Mouse (Mus musculus): ENCODE measurements at regions not wholly inside any gene's neighbourhood (a gene's known extent, or its start where the extent isn't known, plus 50 kb on each side); places are given as distances from the start of the nearest gene placed in this dataset.
A peak's percentile ranks its signal among the peaks of the same experiment; 100 is the strongest.

DNA sequence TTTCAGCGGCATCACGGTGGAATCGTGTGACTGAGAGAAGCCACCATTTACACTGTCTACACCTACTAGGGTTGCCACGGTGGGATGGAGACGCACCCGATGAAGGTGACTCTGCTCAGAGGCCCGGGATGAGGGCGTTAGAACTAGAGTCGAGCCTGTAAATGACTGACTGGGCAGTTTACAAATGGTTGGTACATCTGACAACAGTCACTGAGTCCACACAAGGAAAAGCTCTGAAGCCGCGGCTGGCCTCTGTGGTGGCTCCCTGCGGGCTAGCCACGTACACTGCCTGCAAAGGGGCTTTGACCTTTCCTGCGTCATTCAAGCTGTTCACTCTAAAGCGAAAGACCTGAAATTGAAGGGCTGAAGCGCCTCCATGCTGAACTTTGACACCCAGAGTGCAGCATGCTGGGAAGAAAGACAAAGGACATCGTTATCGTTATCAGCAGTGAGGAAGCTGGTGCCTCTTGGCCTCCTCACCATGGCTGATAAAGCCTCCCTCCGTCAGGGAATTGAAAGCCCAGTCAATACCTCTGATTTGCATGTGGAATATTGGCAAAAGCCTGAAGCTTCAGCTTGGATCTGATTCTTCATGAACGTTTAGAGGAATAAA is 462.1 kb upstream of the Arglu1 start:
- TF ChIP-seq POLR2A (IDR thresholded peaks at IDR 0.05; ENCODE audit: borderline replicate concordance, extremely low read depth, insufficient read depth, insufficient read length), result no peak
- Histone ChIP-seq H3K27me3 (ENCODE audit: control insufficient read depth, insufficient read depth, low read length) (no peaks in the 10 kb centered on the region), H3K4me2 (replicated peaks; ENCODE audit: low read depth, low read length, severe bottlenecking) (no peak overlapping the region), H3K36me3 (ENCODE audit: control insufficient read depth, insufficient read depth, low read length) (no peaks in the 10 kb centered on the region), H3K4me3 (replicated peaks; ENCODE audit: low read length) (no peak overlapping the region), H3K9ac (ENCODE audit: low read depth, low read length, severe bottlenecking) (no peak overlapping the region), H3K27ac (replicated peaks; ENCODE audit: low read depth, low read length) (no peak overlapping the region), H3K9me3 (ENCODE audit: control insufficient read depth, low read length) (no peaks in the 10 kb centered on the region), H3K4me1 (ENCODE audit: control insufficient read depth, insufficient read depth, low read length) (no peaks in the 10 kb centered on the region)
- ATAC-seq (ENCODE audit: low FRiP score, low read depth) (no peak), DNase-seq (ENCODE audit: low spot score) (no peak)
- 83% methylated on average over 20 of the region's 20 CpGs for WGBS

DNA sequence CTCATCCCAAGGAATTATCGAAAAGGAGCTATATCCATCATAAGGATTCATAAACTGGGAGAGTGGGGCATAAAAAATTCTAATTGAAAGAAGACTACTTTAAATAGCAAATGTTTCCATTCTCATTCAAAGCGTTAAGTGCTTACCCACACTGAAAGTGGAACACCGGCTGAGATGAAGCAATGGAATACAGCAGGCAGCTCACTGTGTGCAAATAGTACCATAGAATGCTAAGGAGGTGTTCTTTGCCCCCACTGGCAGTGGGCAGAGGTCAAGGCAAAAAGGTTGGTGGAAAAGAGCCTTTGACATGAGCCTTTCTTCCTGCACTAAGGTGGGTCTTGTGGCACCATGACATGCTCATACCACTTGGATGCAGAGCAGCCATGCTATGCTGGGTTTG is 454.0 kb upstream of the Arglu1 start:
- WGBS, result 84% methylated on average over 3 of the region's 3 CpGs
- no peak for TF ChIP-seq POLR2A (IDR thresholded peaks at IDR 0.05; ENCODE audit: borderline replicate concordance, extremely low read depth, insufficient read depth, insufficient read length)
- Histone ChIP-seq H3K9ac (ENCODE audit: low read depth, low read length, severe bottlenecking) (no peak overlapping the region), H3K27me3 (ENCODE audit: control insufficient read depth, insufficient read depth, low read length) (no peaks in the 10 kb centered on the region), H3K4me1 (ENCODE audit: control insufficient read depth, insufficient read depth, low read length) (peaks cover 3% of the 10 kb centered on the region), H3K9me3 (ENCODE audit: control insufficient read depth, low read length) (no peaks in the 10 kb centered on the region), H3K4me2 (replicated peaks; ENCODE audit: low read depth, low read length, severe bottlenecking) (no peak overlapping the region), H3K36me3 (ENCODE audit: control insufficient read depth, insufficient read depth, low read length) (no peaks in the 10 kb centered on the region), H3K4me3 (replicated peaks; ENCODE audit: low read length) (no peak overlapping the region), H3K27ac (replicated peaks; ENCODE audit: low read depth, low read length) (no peak overlapping the region)
- ATAC-seq (ENCODE audit: low FRiP score, low read depth) (no peak), DNase-seq (ENCODE audit: low spot score) (no peak)

DNA sequence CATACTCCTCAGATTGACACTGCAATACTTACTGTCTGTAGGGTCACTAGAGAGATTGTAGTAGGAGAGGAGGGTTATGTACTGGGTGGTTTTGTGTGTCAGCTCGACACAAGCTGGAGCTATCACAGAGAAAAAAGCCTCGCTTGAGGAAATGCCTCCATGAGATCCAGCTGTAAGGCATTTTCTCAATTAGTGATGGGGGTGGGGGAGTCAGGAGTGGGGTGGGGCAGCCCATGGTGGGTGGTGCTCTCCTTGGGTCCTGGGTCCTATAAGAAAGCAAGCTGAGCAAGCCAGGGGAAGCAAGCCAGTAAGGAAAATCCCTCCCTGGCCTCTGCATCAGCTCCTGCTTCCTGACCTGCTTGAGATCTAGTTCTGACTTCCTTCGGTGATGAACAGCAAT is 449.5 kb upstream of the Arglu1 start:
- Histone ChIP-seq H3K9ac (ENCODE audit: low read depth, low read length, severe bottlenecking) (no peak overlapping the region), H3K4me3 (replicated peaks; ENCODE audit: low read length) (no peak overlapping the region), H3K4me1 (ENCODE audit: control insufficient read depth, insufficient read depth, low read length) (peaks cover 8% of the 10 kb centered on the region), H3K9me3 (ENCODE audit: control insufficient read depth, low read length) (no peaks in the 10 kb centered on the region), H3K36me3 (ENCODE audit: control insufficient read depth, insufficient read depth, low read length) (no peaks in the 10 kb centered on the region), H3K4me2 (replicated peaks; ENCODE audit: low read depth, low read length, severe bottlenecking) (no peak overlapping the region), H3K27ac (replicated peaks; ENCODE audit: low read depth, low read length) (no peak overlapping the region), H3K27me3 (ENCODE audit: control insufficient read depth, insufficient read depth, low read length) (no peaks in the 10 kb centered on the region)
- peak; percentile 16 for DNase-seq (ENCODE audit: low spot score)
- WGBS, result 22% methylated on average over 3 of the region's 3 CpGs
- no peak for TF ChIP-seq POLR2A (IDR thresholded peaks at IDR 0.05; ENCODE audit: borderline replicate concordance, extremely low read depth, insufficient read depth, insufficient read length)
- ATAC-seq (ENCODE audit: low FRiP score, low read depth), result no peak

DNA sequence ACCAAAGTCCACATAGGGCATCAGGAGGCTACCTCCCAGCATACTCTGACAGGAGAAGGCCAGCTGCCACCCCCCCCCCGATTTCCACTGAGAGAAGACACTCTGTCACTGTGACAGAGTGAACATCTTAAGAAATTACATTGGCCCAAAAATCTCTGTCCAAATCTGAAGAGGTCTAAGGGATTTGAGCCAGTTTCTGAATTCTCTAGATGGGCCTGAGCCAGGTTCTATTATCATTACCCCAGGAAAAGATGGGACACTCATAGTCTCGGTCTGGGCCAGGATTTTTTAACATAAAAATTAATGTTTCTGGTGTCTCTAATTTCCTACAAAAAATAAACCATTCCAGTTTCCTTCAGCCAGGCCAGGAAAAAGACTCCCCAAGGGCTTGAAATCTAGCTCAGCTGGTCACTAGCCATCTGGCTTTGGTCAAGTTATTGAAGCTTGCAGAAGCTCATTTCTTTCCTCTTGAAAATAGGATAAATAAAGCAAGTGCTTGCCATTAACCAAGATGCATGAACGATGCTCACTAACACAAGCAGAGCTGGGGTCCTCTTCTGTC is 448.8 kb upstream of the Arglu1 start:
- Histone ChIP-seq H3K4me1 (ENCODE audit: control insufficient read depth, insufficient read depth, low read length) (peaks cover 8% of the 10 kb centered on the region), H3K4me3 (replicated peaks; ENCODE audit: low read length) (no peak overlapping the region), H3K36me3 (ENCODE audit: control insufficient read depth, insufficient read depth, low read length) (no peaks in the 10 kb centered on the region), H3K27ac (replicated peaks; ENCODE audit: low read depth, low read length) (no peak overlapping the region), H3K9ac (ENCODE audit: low read depth, low read length, severe bottlenecking) (no peak overlapping the region), H3K27me3 (ENCODE audit: control insufficient read depth, insufficient read depth, low read length) (no peaks in the 10 kb centered on the region), H3K9me3 (ENCODE audit: control insufficient read depth, low read length) (no peaks in the 10 kb centered on the region), H3K4me2 (replicated peaks; ENCODE audit: low read depth, low read length, severe bottlenecking) (no peak overlapping the region)
- WGBS, result 51% methylated on average over 3 of the region's 3 CpGs
- no peak for TF ChIP-seq POLR2A (IDR thresholded peaks at IDR 0.05; ENCODE audit: borderline replicate concordance, extremely low read depth, insufficient read depth, insufficient read length)
- DNase-seq (ENCODE audit: low spot score), result peak; percentile 65
- no peak for ATAC-seq (ENCODE audit: low FRiP score, low read depth)

DNA sequence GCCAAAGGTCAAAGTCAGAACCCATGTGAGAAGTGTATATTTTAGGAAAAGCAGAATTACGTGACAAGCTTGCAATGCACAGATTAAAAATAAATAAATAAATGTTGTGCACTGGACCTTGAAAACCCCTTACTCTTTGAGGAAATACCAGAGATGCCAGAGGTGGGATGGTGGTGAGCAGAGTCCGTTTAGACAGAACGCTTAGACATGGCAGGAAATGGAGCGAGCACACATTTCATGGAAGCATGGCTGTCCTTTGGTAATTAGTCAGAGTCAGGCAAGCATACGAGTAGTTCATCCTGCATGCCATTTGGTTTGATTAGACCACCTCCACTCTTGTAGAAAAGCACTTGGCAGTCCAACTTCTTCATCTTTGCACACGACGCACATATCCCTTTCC is 443.4 kb upstream of the Arglu1 start:
- no peak overlapping the region for H3K4me3 ChIP-seq (replicated peaks; ENCODE audit: low read length)
- WGBS, result 55% methylated on average over 7 of the region's 7 CpGs
- H3K9ac ChIP-seq (ENCODE audit: low read depth, low read length, severe bottlenecking), result no peak overlapping the region
- H3K4me2 ChIP-seq (replicated peaks; ENCODE audit: low read depth, low read length, severe bottlenecking), result no peak overlapping the region
- H3K27ac ChIP-seq (replicated peaks; ENCODE audit: low read depth, low read length), result no peak overlapping the region
- TF ChIP-seq POLR2A (IDR thresholded peaks at IDR 0.05; ENCODE audit: borderline replicate concordance, extremely low read depth, insufficient read depth, insufficient read length), result no peak
- H3K9me3 ChIP-seq (ENCODE audit: control insufficient read depth, low read length), result no peaks in the 10 kb centered on the region
- DNase-seq (ENCODE audit: low spot score) (no peak), ATAC-seq (ENCODE audit: low FRiP score, low read depth) (no peak)
- H3K36me3 ChIP-seq (ENCODE audit: control insufficient read depth, insufficient read depth, low read length), result no peaks in the 10 kb centered on the region
- H3K27me3 ChIP-seq (ENCODE audit: control insufficient read depth, insufficient read depth, low read length), result no peaks in the 10 kb centered on the region
- H3K4me1 ChIP-seq (ENCODE audit: control insufficient read depth, insufficient read depth, low read length), result 0 out of 2 replicates have a peak, but pooled peaks cover 2% of the 10 kb centered on the region

All from limb, embryonic 14.5 days (tissue).